Mouse (Mus musculus) gastrocnemius, adult 18-20 months (tissue): ENCODE measurements around the gene Glrp1. TPM values are rescaled to one million over a fixed set of nuclear protein-coding genes. Genes with fewer than 3 reads are reported as not detected.

Source experiments
- DNase-seq: peaks from one replicate; pipeline ENCODE4 v3.0.0; 2021; ENCODE audit warnings: low spot score
- total RNA-seq, 2 experiments: library from RNA; stranded (reverse); gene quantifications; 2 replicates each; pipeline ENCODE4 v1.2.3; 2021

Gene Glrp1
- total RNA-seq, 2 experiments from 2014 or later, result not detected

DNA sequence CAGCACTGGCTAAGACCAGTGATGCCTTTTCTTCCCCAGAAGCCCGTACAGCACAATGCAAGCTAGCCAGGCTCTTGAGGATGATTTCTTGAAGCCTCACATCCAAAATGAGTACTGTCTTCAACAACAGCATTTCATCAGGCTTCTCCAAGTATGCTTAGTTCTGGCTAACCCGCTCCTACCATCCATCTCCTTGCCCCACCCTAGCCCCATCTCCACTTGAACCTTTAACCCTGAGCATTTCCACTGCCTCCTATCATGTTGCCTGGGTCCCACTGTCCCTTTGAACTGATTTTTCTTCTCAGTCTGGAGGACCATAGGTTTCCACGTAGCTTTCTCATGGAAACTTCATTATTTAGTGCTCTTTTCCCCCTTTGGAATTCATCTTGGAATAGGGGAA lies 17.5 kb downstream of the Glrp1 start:
- no peak for DNase-seq

DNA sequence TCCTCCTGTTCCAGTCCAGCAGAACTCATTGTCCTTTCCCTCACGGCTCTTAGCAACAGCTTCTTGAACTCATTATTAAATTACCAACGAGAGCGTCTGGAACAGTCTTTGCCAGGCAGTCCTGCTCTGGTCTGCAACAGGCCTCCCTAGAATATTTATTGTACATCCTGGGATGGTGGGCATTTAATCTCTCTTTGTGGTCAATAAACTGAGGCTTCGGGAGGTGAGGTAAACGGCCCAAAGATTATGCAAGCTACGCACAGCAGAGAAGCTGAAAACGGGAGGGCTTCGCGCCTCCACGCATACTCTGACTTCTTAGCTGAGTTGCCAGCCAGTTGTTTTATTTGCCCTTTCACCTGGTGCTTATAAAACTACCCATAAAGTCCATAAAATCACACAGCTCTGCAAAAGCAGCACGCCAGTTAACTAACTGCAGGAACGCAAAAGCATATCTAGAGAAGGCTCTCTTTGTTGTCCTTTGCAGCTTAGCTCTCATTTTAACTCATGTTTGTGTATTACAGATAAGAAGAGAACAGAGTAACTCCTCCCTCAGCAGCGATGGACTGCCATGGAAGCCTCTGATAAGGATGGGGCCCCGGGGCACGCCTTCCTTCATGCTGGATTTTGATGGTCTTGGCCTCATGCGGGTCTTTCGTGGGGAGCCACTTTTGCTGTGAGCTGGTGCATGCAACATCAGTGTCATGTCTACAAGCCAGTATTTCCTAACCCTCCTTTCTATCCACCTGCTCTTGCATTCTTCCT lies 18.1 kb downstream of the Glrp1 start:
- DNase-seq, result no peak

DNA sequence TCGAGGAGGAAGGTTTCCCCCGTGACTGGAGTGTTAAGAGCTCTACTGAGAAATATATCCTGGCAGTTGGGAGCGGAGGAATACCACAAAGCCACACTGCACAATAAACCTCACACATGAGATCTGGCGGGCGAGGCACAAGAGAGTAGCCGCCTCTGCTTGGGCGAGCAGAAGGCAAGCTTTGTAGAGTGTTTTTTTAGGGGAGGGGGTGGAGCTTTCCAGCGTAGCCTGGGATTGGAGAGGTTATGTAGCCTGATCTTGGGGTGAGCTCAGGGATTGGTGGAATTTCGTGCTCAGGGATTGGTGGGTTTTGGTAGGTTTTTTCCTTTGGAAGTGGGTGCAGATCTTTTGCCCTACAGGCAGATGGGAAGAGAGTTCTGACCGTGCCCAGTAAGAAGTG lies 19.7 kb downstream of the Glrp1 start:
- no peak for DNase-seq

DNA sequence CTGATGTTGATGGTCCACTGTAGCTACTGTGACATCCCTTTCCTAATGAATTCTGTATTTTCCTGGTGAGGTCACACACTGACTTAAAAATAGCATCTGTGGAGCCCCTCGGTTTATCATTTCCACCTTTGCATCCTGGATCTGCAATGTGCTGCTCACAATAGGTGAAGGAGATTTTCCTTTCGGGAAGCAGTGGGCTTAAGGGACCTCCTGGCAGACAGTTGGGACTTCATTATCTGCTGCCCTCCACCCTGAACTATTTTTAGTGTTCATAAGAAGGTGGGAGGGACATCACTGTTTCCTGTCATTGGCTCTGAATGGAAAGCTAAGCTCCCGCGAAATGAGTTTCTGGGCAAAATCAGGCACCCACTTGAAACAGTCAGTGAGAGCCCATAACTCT lies 20.9 kb downstream of the Glrp1 start:
- no peak for DNase-seq

DNA sequence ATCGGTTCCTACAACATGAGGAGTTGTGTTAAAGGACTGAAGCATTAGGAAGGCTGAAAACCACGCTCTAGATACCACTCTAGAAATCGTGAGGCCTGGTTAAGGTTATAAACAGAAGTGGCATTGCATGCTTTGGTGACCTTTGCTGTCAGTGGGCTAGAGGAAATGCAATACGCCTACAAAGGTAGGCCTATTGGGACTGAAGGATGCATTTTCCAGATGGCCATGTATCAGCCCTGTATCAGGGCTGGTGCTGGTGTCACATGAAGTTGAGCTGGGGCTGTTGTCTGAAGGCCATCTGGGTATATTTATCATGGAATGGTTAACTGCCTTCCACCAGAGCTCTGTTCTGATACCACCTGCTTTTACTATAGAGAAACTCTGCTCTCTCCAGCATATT lies 23.5 kb downstream of the Glrp1 start:
- no peak for DNase-seq

DNA sequence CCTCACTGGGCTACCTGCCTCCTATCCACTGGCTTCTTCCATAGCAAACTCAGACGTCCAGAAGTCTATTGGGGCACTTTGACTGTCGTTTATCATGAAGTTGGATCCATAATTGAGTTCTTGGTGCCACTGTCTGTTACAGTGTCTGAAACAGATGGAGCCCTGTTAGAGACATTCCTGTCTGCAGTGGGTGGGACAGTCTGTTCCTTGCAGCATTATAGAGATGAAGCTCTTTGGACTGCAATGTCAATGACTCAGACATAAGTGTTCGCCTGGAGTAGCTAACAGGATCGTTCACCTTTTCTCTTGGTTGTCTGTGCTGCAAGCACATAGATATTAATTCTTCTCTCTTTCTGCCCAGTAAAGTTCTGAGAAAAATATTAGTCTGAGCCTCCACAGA lies 25.8 kb downstream of the Glrp1 start:
- no peak for DNase-seq

DNA sequence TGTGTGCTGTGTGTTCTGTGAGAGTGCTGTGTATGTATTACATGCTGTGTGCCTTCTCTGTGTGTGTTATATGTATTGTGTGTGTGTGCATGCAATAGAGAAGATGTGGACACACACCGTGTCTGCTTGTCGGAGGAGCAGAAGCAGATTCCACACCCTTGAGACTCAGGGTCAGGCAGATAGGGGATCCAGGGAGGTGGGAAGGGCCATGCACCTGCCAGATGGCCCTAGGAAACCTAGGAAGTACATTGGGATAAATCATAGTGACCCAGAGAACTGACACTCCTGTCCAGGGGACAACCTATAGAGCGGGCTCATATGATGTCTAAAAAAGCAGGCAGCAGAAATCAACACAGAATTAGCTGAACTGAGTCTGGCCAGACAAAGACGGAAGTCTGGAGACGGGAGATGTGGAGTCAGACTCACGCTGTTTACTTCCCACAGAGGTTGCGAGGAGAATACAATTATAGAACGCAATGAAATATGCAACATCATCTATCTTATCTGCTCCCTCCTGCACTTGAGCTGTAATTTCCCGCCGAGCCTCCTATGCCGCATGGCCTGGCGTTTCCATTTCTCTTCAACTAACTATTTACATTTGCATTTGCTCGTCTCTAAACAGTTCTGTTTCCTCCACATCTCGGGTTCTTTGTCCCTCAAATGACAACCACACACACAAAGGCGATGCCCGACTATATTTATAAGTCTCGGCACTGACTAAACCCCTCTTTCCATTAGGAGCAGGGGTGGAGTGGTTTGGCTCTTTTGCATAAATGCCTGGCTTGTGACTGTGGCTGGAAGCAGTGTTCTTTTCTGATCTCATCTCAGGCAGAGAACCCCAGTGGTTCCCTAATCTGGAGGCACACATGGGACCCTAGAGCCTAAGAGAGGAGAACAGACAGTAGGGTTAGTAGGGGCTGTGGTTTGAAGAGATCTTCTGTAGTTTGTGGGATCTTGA lies 27.4 kb downstream of the Glrp1 start:
- no peak for DNase-seq

DNA sequence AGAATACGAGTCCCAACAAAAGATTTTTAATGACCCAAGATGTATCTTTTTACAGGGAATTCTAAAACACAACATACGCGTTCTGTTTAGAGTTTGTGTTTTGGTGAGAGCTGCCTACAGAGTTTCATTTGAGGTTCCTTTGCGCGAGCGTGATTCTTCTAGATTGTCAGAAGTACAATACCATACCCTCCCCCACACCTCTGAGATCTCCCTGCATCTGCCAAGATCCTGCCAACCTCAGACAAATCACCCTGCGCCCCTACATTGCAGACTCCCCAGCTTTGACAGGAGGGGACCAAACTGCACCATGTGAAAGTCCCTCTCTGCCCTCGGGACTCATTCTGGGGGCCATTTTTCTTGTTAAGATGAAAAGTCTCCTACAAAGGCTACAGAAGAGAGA lies 29.3 kb downstream of the Glrp1 start:
- no peak for DNase-seq

DNA sequence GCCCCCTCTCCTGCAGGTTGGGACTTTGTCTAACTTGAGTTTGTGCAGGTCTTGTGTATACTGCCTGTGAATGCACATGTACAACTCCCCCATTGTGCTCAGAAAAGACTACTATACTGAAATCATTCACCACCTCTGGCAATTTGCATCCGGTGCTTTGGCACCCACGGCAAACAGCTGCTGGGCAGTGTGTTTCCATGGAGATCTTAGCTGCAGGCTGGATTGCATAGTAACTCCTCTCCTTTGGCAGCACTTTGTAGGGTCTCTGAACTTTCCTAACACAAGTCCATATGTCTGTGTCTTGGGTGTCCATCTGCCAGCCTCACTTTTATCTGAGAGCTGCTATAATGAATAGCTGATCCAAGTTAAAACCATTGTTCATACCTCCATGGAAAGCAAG lies 31.7 kb downstream of the Glrp1 start:
- no peak for DNase-seq

DNA sequence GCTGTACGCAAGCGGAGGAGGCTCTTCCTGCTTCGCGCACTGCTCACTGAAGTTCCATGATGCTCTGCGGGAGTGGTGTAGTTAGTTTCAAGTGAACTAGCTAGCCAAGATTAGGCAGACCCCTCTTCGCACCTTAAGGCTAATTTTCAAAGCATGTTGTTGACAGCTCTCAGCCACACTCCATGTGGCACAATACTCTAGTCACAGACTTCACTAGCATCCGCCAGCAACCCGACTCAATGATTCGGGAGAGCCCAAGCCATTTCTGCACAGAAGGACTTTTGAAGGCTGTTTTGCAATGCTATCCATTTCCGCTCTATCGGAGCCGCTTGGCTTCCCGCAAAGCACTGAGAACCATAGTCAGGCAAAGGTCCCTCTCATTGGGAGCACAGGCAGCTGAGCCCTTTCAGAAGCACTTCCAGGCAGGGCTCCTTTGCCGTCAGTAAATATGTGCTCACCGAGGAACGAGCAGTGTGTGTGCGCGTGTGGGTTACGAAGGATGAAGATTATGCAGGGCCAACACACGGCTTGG lies 33.2 kb downstream of the Glrp1 start:
- no peak for DNase-seq

DNA sequence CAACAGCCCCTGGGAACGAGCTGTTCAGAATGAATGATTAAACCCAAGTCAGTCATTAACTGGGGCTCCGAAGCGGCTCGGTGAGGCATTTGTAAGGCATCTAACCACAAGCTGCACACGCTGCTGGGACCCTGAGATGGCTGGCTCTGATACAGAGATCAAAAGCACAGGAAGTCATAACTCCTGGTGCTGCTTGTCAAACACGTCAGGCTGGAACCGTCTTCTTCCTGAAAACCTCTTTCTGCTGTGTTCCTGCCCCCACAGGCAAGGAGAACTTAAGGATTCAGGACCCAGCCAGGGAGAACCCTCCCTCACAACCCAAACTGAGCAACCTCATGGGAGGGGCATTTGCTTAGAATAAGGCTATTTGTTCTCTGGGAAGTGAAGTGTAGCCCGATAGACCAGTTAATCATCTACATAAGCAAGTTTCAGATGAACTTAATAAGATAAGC lies 34.3 kb downstream of the Glrp1 start:
- DNase-seq, result no peak

DNA sequence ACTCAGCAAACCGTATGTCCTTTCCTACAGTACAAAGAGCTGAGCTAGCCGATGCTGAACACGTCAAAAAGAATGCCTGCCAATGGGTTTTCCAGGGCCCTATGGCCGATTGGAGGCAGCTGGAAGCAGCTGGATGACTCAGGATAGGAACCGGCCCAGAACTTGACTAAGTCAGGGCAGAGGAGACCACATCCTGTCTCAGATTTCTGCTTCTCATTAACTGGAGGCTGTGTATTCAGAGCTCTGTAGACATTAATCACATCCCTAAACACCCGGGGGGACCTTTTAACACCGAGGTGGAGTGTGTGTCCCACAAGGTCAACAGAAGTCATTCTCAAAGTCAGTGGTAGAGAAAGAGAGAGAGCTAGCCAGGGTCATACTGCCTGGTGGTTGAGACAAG lies 35.3 kb downstream of the Glrp1 start:
- DNase-seq, result peak; percentile 45

DNA sequence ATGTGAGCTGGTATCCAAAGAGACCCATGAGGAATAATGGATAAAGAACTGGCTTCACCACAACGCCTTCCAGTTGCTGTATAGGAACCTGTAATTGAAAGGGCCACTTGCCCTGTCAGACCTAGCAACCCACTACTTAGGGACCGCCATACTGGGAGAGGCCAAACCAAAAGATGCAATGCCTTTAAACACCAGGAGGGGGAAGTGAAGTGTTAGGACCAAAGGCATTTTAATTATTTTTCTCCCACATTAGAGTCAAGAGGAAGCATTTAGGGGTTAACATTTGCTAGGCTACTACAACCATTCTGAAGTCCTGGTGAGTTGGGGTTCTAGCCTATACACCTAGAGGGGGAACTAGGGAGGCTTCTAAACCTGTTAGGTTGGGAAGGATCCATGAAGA lies 36.0 kb downstream of the Glrp1 start:
- no peak for DNase-seq

DNA sequence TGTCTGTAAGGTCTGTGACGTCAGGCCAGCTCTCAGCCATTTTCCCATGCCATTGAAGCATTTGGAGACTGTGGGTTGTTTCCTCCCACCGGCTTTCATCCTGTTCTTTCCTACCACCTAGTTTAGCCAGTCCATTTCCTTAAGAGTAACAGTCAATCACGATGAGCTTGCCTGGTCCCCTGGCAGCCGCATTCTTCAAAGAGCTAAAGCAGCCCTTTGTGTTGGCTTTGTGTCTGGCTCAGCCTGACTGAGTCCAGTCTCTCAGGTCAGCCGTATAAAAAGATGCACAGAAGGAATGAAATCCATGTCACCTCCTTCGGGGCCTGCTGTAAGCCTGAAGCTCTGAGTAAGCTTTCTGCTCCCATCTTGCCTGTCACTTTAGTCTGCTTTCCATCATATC lies 37.6 kb downstream of the Glrp1 start:
- DNase-seq, result no peak

DNA sequence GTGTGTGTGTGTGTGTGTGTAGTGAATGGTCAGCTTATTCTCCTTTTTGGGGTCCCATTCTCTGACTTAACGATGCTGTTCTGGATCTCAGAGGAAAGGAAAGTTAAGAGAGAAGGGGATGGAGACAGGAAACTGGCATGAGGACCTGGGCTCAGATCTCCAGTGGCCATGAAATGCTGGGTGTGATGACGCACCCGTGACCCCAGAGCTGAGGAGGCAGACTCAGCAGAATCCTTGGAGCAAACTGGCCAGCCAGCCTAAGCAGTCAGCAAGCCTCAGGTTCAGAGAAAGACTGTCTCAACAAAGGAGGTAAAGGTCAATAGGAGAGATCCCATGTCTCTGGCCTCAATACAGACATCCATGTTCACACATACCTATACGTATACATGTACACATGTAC lies 40.1 kb downstream of the Glrp1 start:
- no peak for DNase-seq

DNA sequence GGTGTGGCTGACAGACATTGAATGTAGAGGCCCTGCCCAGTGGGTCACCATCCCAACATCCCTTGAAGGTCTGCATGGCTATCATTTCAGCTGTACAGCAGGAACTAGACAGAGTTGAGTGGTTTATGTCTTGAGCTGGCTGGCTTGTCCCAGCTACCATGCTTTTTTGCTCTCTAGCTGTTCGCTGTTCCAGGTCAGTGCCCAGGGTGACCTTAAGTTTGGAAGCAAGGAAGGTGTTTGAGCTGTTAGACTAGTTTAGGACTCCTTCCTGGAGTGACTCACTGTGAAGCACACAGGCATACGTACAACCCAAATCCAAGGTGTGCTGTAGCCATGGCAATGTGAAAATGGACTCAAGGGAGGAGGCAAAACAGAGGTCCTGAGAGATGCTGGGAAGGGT lies 41.5 kb downstream of the Glrp1 start:
- DNase-seq, result no peak

DNA sequence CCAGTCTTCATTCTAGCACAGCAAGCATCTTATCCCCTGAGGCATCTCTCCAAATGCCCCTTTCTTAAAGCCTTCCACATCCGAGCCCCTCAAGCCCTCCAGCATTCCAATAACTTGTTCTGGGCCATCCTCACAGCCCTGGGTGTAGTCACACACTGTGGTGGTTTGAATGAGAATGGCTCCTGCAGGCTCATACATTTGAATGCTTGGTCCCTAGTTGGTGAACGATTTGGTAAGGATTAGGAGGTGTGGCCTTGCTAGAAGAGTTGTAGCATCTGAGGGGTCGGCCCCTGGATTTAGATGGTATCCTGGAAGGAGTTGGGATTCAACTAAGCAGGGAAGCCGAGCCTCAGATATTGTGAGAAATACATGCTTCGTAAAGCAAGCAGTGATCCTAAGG lies 42.0 kb downstream of the Glrp1 start:
- DNase-seq, result no peak

DNA sequence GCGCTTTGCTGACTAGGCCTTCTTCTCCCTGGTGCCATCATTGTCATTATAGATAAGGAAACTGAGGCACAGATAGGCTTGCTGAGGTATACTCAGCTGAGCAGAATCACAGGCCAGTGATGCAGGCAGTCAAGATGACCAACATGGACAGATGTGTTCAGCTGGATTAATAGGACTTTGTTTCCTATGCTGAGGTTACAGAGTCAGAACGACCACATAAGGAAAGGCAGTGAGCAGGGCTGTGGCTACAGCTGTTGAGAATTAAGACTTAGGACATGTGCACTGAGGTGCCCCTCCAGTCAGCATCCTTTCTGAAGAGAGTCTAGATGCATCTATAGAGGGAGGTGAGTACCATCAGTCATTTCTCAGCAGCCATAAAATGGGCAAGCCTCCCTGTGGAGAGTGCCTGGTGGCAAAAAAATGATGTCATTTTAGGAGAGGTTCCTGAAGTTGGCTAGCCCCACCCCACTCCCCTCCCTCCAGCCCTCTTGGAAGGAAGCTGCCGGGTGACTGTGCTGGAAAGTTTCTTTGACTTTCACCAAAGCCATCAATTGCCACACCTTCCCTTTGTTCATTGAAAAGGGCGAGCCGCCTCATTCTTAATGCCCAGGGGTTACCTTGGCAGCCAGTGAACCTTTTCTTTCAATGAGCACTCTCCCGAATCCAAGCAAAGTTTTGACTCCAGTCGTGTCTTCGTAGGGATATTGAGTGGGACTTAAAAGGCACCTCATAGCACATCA lies 43.4 kb downstream of the Glrp1 start:
- DNase-seq, result no peak

DNA sequence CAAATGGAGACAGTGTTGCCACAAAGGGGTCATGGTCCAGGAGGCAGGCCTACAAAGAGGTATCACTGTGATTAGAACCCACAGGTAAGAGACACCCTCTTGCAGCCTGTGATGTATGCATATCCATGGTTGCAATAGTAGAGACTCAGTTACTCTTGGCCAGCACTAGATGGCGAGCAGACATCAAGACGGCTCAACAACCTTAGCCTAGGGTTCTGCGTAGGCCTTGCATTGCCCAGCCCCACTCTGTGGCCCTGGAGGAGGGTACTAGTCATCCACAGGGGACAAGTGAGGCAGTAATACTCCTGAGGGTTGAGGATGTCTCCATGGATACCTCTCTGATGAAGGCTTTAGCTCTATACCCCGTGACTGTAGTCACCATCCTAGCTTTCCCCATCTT lies 44.1 kb downstream of the Glrp1 start:
- DNase-seq, result no peak

DNA sequence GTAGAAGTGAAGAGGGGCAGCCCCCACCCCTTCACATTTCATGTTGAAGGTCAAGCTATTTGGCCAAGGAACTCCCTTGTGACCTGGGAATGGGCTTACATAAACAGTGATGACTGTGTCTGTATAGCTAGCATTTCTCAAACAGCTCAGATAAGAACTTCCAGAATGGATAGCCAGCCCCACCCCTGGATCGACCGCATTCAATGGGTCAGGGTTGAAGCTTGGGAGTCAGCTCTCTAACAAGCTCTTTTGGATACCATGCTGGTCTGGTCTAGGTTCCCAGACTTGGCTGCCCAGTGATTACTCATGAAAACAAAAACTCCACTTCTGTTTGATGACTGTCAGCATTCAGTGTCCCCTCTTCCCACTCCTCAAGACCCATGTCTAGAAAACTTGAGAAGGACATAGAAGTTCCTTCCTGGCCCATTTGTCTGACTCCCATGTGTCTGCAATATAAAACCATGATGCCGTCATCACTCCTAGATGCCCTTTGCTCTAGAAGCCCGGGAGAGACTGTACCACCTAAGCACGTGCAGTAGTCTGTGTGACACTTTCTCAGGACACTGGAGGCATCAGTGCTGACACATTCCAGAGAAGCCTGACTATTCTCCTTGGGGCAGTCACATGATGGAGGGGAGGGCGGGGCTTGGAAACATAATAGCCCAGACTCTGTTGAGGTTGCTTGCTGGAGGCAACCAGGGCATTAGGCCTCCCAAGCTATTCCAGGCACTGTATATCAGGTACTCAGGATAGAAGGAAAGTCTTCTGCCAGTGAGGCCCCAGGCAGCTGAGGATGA lies 45.6 kb downstream of the Glrp1 start:
- DNase-seq, result no peak

DNA sequence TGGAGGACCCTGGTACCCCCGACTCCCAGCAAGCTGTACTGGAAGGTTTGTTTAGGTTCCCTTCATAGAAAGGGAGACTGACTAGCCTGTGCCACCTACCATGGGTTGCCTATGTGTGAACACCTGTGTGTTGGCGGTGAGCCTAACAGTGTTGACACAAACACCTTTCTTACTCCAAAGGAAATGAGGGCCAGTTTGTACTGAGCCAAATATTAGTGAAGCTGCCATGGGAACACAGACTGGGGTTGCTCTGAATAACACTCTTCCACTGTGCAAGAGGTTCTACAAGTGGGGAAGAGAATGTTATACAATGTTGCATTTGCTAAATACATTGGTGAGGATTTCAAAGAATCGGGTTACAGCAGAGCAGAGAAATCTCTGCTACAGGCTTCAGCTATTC lies 46.6 kb downstream of the Glrp1 start:
- no peak for DNase-seq
